Mouse (Mus musculus) liver, embryonic 15.5 days (tissue): ENCODE results near the gene Kcnd3. TPM values are rescaled to one million over a fixed set of nuclear protein-coding genes. Genes with fewer than 3 reads are reported as not detected.

Experiments
- ATAC-seq: fragments of 200-750 bp; cut with Nextera tagmentation; 2 replicates; pipeline ENCODE4 v1.8.0; 2017; ENCODE audit warnings: moderate number of reproducible peaks, mild to moderate bottlenecking, moderate library complexity; ENCODE audit not compliant: insufficient read depth
- H3K27ac ChIP-seq: fragments of 300-500 bp; sonication (generic); replicated peaks from 2 replicates; pipeline ENCODE4 v1.5.1; 2015; ENCODE audit warnings: mild to moderate bottlenecking, inconsistent platforms
- H3K27me3 ChIP-seq: fragments of 300-500 bp; sonication (generic); 2 replicates; pipeline ENCODE4 v1.6.1; 2015; ENCODE audit warnings: mild to moderate bottlenecking, inconsistent platforms
- H3K36me3 ChIP-seq: fragments of 300-500 bp; sonication (generic); replicated peaks from 2 replicates; pipeline ENCODE4 v1.6.1; 2015; ENCODE audit warnings: moderate library complexity, mild to moderate bottlenecking, inconsistent platforms
- H3K4me1 ChIP-seq: fragments of 300-500 bp; sonication (generic); replicated peaks from 2 replicates; pipeline ENCODE4 v1.6.1; 2015; ENCODE audit warnings: inconsistent platforms
- H3K4me2 ChIP-seq: fragments of 300-500 bp; sonication (generic); 2 replicates; pipeline ENCODE4 v1.6.1; 2015; ENCODE audit warnings: moderate library complexity, mild to moderate bottlenecking, inconsistent platforms
- H3K4me3 ChIP-seq: fragments of 300-500 bp; sonication (generic); replicated peaks from 2 replicates; pipeline ENCODE4 v1.5.1; 2015; ENCODE audit warnings: mild to moderate bottlenecking, inconsistent platforms
- H3K9ac ChIP-seq: fragments of 300-500 bp; sonication (generic); 2 replicates; pipeline ENCODE4 v1.6.1; 2015; ENCODE audit warnings: moderate library complexity, mild to moderate bottlenecking, inconsistent platforms
- H3K9me3 ChIP-seq: fragments of 300-500 bp; sonication (generic); replicated peaks from 2 replicates; pipeline ENCODE4 v1.6.1; 2016; ENCODE audit warnings: inconsistent platforms
- WGBS: fragments of 180-500 bp; shearing (Covaris S2); methylation state at CpG from one replicate; pipeline ENCODE4 v1.1.7; 2015; ENCODE audit warnings: mixed read lengths; ENCODE audit not compliant: insufficient replicate concordance; 5-methylcytosine and 5-hydroxymethylcytosine counted together
- polyA plus RNA-seq: library from polyadenylated mRNA; unstranded; fragments of >200 nt; fragmentation: Nextera tagmentation; extraction: Ambion mirVana; gene quantifications from 2 replicates; pipeline ENCODE4 v1.2.1, GENCODE M21; 2015

The Kcnd3 gene
- polyA plus RNA-seq, 1 experiment from 2014 or later = 0.05 TPM

GRCm38 (mm10) chr3:105625961-105626360, 173.8 kb downstream of the Kcnd3 start:
- Histone ChIP-seq H3K9me3 (no peaks in the 10 kb centered on the region), H3K9ac (no peak overlapping the region), H3K4me3 (no peak overlapping the region), H3K27me3 (no peaks in the 10 kb centered on the region), H3K27ac (no peak overlapping the region), H3K4me1 (no peaks in the 10 kb centered on the region), H3K36me3 (no peaks in the 10 kb centered on the region), H3K4me2 (no peak overlapping the region)
- no peak for ATAC-seq
- whole genome bisulfite sequencing = 63% methylated on average over 2 of the region's 2 CpGs

DNA sequence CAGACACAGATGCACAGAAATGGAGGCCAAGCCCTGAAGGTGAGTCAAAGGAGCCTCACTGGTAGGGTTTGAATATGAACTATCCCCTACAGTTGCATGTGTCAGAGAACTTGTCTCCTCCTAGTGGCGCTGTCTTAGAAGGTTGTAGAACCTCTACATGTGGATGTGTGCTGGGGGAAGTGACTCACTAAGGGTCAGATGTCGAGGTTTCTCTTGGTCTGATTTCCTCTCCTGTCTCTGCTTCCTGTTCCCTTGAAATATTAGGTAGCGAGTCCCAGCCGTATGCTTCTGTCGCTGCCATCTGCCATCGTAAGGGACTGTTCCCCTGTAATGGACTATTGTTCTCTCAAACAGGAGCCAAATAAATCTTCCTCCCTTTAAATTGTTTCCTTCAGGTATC, 175.1 kb downstream of the Kcnd3 start:
- Histone ChIP-seq H3K27me3 (no peaks in the 10 kb centered on the region), H3K36me3 (no peaks in the 10 kb centered on the region), H3K27ac (no peak overlapping the region), H3K4me2 (no peak overlapping the region), H3K9me3 (no peaks in the 10 kb centered on the region), H3K9ac (no peak overlapping the region), H3K4me3 (no peak overlapping the region), H3K4me1 (no peaks in the 10 kb centered on the region)
- WGBS = 22% methylated on average over 6 of the region's 6 CpGs
- ATAC-seq = no peak

DNA sequence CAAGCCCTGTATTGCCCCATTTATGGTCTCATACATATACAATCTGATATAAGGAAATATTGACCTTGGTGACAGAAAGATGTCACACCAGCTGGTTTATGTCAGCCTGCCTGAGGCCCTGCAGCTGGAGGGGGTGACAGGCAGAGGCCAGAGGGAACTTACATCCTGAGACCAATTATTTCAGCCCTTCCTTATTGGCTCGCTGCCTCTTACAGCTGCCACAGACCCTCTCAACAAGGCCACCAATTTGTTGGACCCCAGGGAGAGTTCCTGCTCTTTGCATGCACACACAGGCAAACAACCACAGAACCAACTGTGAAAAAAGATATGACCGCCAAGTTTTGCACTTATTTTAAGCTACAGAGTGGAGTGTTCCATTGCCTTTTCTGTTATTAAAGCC, 180.2 kb downstream of the Kcnd3 start:
- Histone ChIP-seq H3K27me3 (no peaks in the 10 kb centered on the region), H3K9ac (no peak overlapping the region), H3K27ac (no peak overlapping the region), H3K4me1 (no peaks in the 10 kb centered on the region), H3K36me3 (no peaks in the 10 kb centered on the region), H3K4me2 (no peak overlapping the region), H3K4me3 (no peak overlapping the region), H3K9me3 (no peaks in the 10 kb centered on the region)
- ATAC-seq = no peak
- 32% methylated on average over 2 of the region's 2 CpGs for WGBS

- no peak for ATAC-seq
- no peak overlapping the region for H3K27ac ChIP-seq
- H3K36me3 ChIP-seq = no peaks in the 10 kb centered on the region
- no peak overlapping the region for H3K9ac ChIP-seq
- 71% methylated on average over 3 of the region's 3 CpGs for WGBS
- H3K9me3 ChIP-seq = no peaks in the 10 kb centered on the region
- H3K4me2 ChIP-seq = no peak overlapping the region
- H3K27me3 ChIP-seq = no peaks in the 10 kb centered on the region
- H3K4me3 ChIP-seq = no peak overlapping the region
- H3K4me1 ChIP-seq = no peaks in the 10 kb centered on the region
These were observed 180.9 kb downstream of the Kcnd3 start for GRCm38 (mm10) chr3:105633021-105633420.

GRCm38 (mm10) chr3:105642186-105642585, 190.1 kb downstream of the Kcnd3 start:
- no peak overlapping the region for H3K4me2 ChIP-seq
- no peak for ATAC-seq

GRCm38 (mm10) chr3:105643566-105643965, 191.4 kb downstream of the Kcnd3 start:
- Histone ChIP-seq H3K4me2 (no peak overlapping the region), H3K9me3 (no peaks in the 10 kb centered on the region), H3K9ac (no peak overlapping the region), H3K36me3 (no peaks in the 10 kb centered on the region), H3K27me3 (no peaks in the 10 kb centered on the region), H3K4me1 (no peaks in the 10 kb centered on the region), H3K27ac (no peak overlapping the region), H3K4me3 (no peak overlapping the region)
- 50% methylated on average over 5 of the region's 5 CpGs for WGBS
- no peak for ATAC-seq

More at GRCm38 (mm10) chr3:105642186-105642585, 190.1 kb downstream of the Kcnd3 start:
- Histone ChIP-seq H3K27ac (no peak overlapping the region), H3K4me3 (no peak overlapping the region), H3K36me3 (no peaks in the 10 kb centered on the region), H3K9ac (no peak overlapping the region), H3K9me3 (no peaks in the 10 kb centered on the region), H3K27me3 (no peaks in the 10 kb centered on the region), H3K4me1 (no peaks in the 10 kb centered on the region)
- 37% methylated on average over 1 of the region's 1 CpGs for WGBS

DNA sequence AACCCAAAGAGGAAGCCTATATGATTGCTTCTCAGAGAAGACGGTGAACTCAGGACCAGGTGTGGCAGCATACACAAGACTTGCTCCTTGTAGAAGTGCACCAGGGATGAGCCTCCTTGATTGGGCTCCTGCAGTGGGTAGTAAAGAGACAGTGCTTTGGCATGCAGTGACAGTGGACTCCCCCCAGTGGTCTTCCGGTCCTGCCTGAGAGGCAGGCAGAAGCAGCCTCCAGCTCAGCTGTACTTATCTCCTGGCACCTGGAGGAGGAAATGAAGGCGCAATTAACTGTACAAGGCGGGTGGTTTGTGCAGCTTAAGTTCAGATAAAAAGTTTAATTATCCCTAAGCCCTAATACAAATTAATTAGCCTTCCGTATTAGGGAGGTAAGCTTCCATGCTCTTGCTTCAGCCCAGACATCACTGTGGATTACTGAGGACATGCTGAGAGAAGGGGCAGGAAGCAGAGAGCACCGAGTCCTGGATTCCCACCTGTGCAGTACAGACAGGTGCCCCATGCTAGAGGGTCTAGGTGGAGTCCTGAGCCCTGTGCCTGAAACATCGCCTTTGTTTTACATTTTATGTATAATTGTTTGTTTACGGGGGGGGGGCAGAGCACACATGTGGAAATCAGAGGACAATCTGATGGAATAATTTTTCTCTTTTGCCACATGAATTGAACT, 196.9 kb downstream of the Kcnd3 start:
- WGBS = 53% methylated on average over 8 of the region's 8 CpGs
- no peak for ATAC-seq
- Histone ChIP-seq H3K4me1 (no peaks in the 10 kb centered on the region), H3K9ac (no peak overlapping the region), H3K4me3 (no peak overlapping the region), H3K27ac (no peak overlapping the region), H3K27me3 (no peaks in the 10 kb centered on the region), H3K36me3 (no peaks in the 10 kb centered on the region), H3K4me2 (no peak overlapping the region), H3K9me3 (no peaks in the 10 kb centered on the region)

- 64% methylated on average over 13 of the region's 13 CpGs for WGBS
- Histone ChIP-seq H3K4me2 (no peak overlapping the region), H3K9me3 (no peaks in the 10 kb centered on the region), H3K9ac (no peak overlapping the region), H3K36me3 (no peaks in the 10 kb centered on the region), H3K27ac (no peak overlapping the region), H3K27me3 (0 out of 2 replicates have a peak, but pooled peaks cover 3% of the 10 kb centered on the region), H3K4me3 (no peak overlapping the region), H3K4me1 (no peaks in the 10 kb centered on the region)
- no peak for ATAC-seq
These were observed 201.6 kb downstream of the Kcnd3 start for GRCm38 (mm10) chr3:105653544-105654380.

GRCm38 (mm10) chr3:105655031-105655585, 203.0 kb downstream of the Kcnd3 start:
- Histone ChIP-seq H3K4me1 (no peaks in the 10 kb centered on the region), H3K9me3 (no peaks in the 10 kb centered on the region), H3K4me3 (no peak overlapping the region), H3K4me2 (no peak overlapping the region), H3K9ac (no peak overlapping the region), H3K27ac (no peak overlapping the region), H3K36me3 (no peaks in the 10 kb centered on the region), H3K27me3 (0 out of 2 replicates have a peak, but pooled peaks cover 3% of the 10 kb centered on the region)
- no peak for ATAC-seq
- 70% methylated on average over 11 of the region's 11 CpGs for WGBS

GRCm38 (mm10) chr3:105660530-105660929, 208.4 kb downstream of the Kcnd3 start:
- no peak overlapping the region for H3K4me3 ChIP-seq
- H3K4me1 ChIP-seq = peaks cover 12% of the 10 kb centered on the region; the same call in 1 of the 2 replicates
- H3K27ac ChIP-seq = no peak overlapping the region
- no peak for ATAC-seq
- no peak overlapping the region for H3K4me2 ChIP-seq
- H3K9ac ChIP-seq = no peak overlapping the region
- H3K9me3 ChIP-seq = no peaks in the 10 kb centered on the region
- 0 out of 2 replicates have a peak, but pooled peaks cover 3% of the 10 kb centered on the region for H3K27me3 ChIP-seq
- WGBS = 28% methylated on average over 2 of the region's 2 CpGs
- H3K36me3 ChIP-seq = no peaks in the 10 kb centered on the region

- no peak overlapping the region for H3K4me2 ChIP-seq
- H3K27ac ChIP-seq = no peak overlapping the region
- 0 out of 2 replicates have a peak, but pooled peaks cover 6% of the 10 kb centered on the region for H3K27me3 ChIP-seq
- H3K9ac ChIP-seq = no peak overlapping the region
- no peaks in the 10 kb centered on the region for H3K36me3 ChIP-seq
- H3K4me3 ChIP-seq = no peak overlapping the region
- 62% methylated on average over 8 of the region's 8 CpGs for WGBS
- peaks cover 16% of the 10 kb centered on the region; the same call in 1 of the 2 replicates for H3K4me1 ChIP-seq
- ATAC-seq = no peak
- no peaks in the 10 kb centered on the region for H3K9me3 ChIP-seq
These were observed 210.9 kb downstream of the Kcnd3 start for GRCm38 (mm10) chr3:105663043-105663442.
